Comparison of ENCODE assay signal across 12 mouse cellular contexts in genomic region chr13:94132187-94132995, GRCm38 (mm10).
A peak's percentile ranks its signal among the peaks of the same experiment; 100 is the strongest.
DNase-seq lines count a peak whose midpoint lies in the region; ATAC-seq and TF ChIP-seq lines count a peak whose summit lies in the region.
"Had no signal": no experiment of that assay in that cellular context is flagged by ENCODE, and none has a peak within 500 bp of the region (broad histone marks: within the 10 kb centered on the region; RNA-seq: fewer than 3 reads in every experiment).

No protein-coding gene starts in this region.

- H3K4me2 ChIP-seq in limb, embryonic 14.5 days (replicated peaks; ENCODE audit: low read depth, low read length, severe bottlenecking), result no peak overlapping the region
- H3K4me2 ChIP-seq: liver, embryonic 15.5 days had no signal

- intact Hi-C loops in gastrocnemius, adult 2 months (cut with DNase I), result no loop called here

- H3K27ac ChIP-seq in gastrocnemius, adult 2 months, result peak overlapping the region; percentile 2; the same call in 1 of the 2 replicates
- H3K27ac ChIP-seq in embryonic fibroblast, embryonic 13.5 days (ENCODE audit: insufficient read depth, low read length), result peak overlapping the region; percentile 49
- H3K27ac ChIP-seq in limb, embryonic 14.5 days (replicated peaks; ENCODE audit: low read depth, low read length), result 0 out of 2 replicates have a peak overlapping the region, but pooled peaks have one; percentile 19
- H3K27ac ChIP-seq: liver, embryonic 15.5 days had no signal

- no peaks in the 10 kb centered on the region for H3K9me3 ChIP-seq in limb, embryonic 14.5 days (ENCODE audit: control insufficient read depth, low read length)
- H3K9me3 ChIP-seq: liver, embryonic 15.5 days had no signal

- no peak for TF ChIP-seq POLR2A in embryonic fibroblast, embryonic 13.5 days (IDR thresholded peaks at IDR 0.05; ENCODE audit: low read depth, low read length)
- no peak for TF ChIP-seq POLR2A in limb, embryonic 14.5 days (IDR thresholded peaks at IDR 0.05; ENCODE audit: borderline replicate concordance, extremely low read depth, insufficient read depth, insufficient read length)

- H3ac ChIP-seq in C2C12 (ENCODE audit: control insufficient read depth, insufficient read length, low read depth), result peak overlapping the region; percentile 31

- no peak for ATAC-seq in limb, embryonic 14.5 days (ENCODE audit: low FRiP score, low read depth)

- no peak overlapping the region for H3K9ac ChIP-seq in limb, embryonic 14.5 days (ENCODE audit: low read depth, low read length, severe bottlenecking)
- H3K9ac ChIP-seq: liver, embryonic 15.5 days had no signal

- H3K36me3 ChIP-seq in C2C12 (ENCODE audit: control insufficient read depth, insufficient read depth), result peaks cover 10% of the 10 kb centered on the region
- no peaks in the 10 kb centered on the region for H3K36me3 ChIP-seq in limb, embryonic 14.5 days (ENCODE audit: control insufficient read depth, insufficient read depth, low read length)
- H3K36me3 ChIP-seq: liver, embryonic 15.5 days had no signal

- no peaks in the 10 kb centered on the region for H3K27me3 ChIP-seq in C2C12 (ENCODE audit: control insufficient read depth, insufficient read depth, insufficient read length)
- no peaks in the 10 kb centered on the region for H3K27me3 ChIP-seq in limb, embryonic 14.5 days (ENCODE audit: control insufficient read depth, insufficient read depth, low read length)
- H3K27me3 ChIP-seq: liver, embryonic 15.5 days had no signal

- H3K79me2 ChIP-seq in C2C12 (ENCODE audit: control insufficient read depth, insufficient read depth), result peaks cover 75% of the 10 kb centered on the region

- H3K4me1 ChIP-seq in embryonic fibroblast, embryonic 13.5 days (ENCODE audit: control insufficient read depth, insufficient read depth, low read length), result peaks cover 10% of the 10 kb centered on the region
- H3K4me1 ChIP-seq in limb, embryonic 14.5 days (ENCODE audit: control insufficient read depth, insufficient read depth, low read length), result peaks cover 52% of the 10 kb centered on the region

- no peak for TF ChIP-seq CTCF in gastrocnemius, adult 2 months (IDR thresholded peaks at IDR 0.05)
- TF ChIP-seq CTCF in C2C12 (IDR thresholded peaks at IDR 0.05; ENCODE audit: control insufficient read depth, insufficient read depth, insufficient read length), result no peak
- TF ChIP-seq CTCF in embryonic fibroblast, embryonic 13.5 days (IDR thresholded peaks at IDR 0.05; ENCODE audit: borderline replicate concordance, insufficient read depth, low read length), result no peak

- WGBS in limb, embryonic 14.5 days, result 71% methylated on average over 13 of the region's 13 CpGs

- peaks cover 18% of the 10 kb centered on the region for H3K79me3 ChIP-seq in C2C12 (ENCODE audit: low read depth)

- DNase-seq in gastrocnemius, adult 2 months, result peak; percentile 48
- DNase-seq in gastrocnemius, postnatal 10 days, result no peak
- DNase-seq in limb, embryonic 14.5 days (ENCODE audit: low spot score), result peak; percentile 47
- no peak for DNase-seq in spleen, postnatal 14 days (ENCODE audit: low spot score in 2 of 2)
- no peak for DNase-seq in c-Kit-positive CD71-positive TER-119-positive erythroid progenitor cells, embryonic 14.5 days (ENCODE audit: low spot score)
- DNase-seq in layer of hippocampus, postnatal 10 days (ENCODE audit: low spot score in 2 of 2), result no peak
- DNase-seq: cerebellum, postnatal 10 days; layer of hippocampus, adult 9-11 months; retina, postnatal 1 day had no signal

- H3K4me3 ChIP-seq in gastrocnemius, adult 2 months, result peak overlapping the region; percentile 23
- H3K4me3 ChIP-seq in C2C12 (ENCODE audit: insufficient read depth, poor library complexity, severe bottlenecking), result no peak overlapping the region
- H3K4me3 ChIP-seq in embryonic fibroblast, embryonic 13.5 days (ENCODE audit: insufficient read depth, low read length), result no peak overlapping the region
- no peak overlapping the region for H3K4me3 ChIP-seq in limb, embryonic 14.5 days (replicated peaks; ENCODE audit: low read length)
- H3K4me3 ChIP-seq: liver, embryonic 15.5 days had no signal

TF ChIP-seq in C2C12, 6 proteins besides CTCF, POLR2A, EP300 and RAD21:
- TF ChIP-seq CEBPB (IDR thresholded peaks at IDR 0.05; ENCODE audit: low read depth), result peak; percentile 90
- TF ChIP-seq USF1 (IDR thresholded peaks at IDR 0.05; ENCODE audit: low read depth), result no peak

Comparison
In these comparisons a context has a peak if more than half of its experiments do, and no peak if none do; other contexts are left out.
1. DNase-seq: peak in gastrocnemius, adult 2 months (single experiment) and limb, embryonic 14.5 days (single experiment); none in gastrocnemius, postnatal 10 days (single experiment), spleen, postnatal 14 days (0 of 2), c-Kit-positive CD71-positive TER-119-positive erythroid progenitor cells, embryonic 14.5 days (single experiment) and layer of hippocampus, postnatal 10 days (0 of 2).
2. Peak in every context shown above with its lines, with median percentiles within 50 percentile points of each other: H3K27ac ChIP-seq.